Mouse (Mus musculus) ES-Bruce4 (cell line): ENCODE measurements around the gene Abcc8. TPM values are rescaled to one million over a fixed set of nuclear protein-coding genes. Genes with fewer than 3 reads are reported as not detected.

ENCODE experiments used
- H3K27ac ChIP-seq: 2 replicates; pipeline ENCODE4 v1.5.1; 2012; ENCODE audit warnings: low read length, inconsistent platforms; ENCODE audit not compliant: insufficient read depth
- H3K27me3 ChIP-seq: 2 replicates; pipeline ENCODE4 v1.6.1; 2012; ENCODE audit warnings: mild to moderate bottlenecking, low read length, inconsistent platforms; ENCODE audit not compliant: control insufficient read depth, poor library complexity, insufficient read depth, severe bottlenecking
- H3K36me3 ChIP-seq: 2 replicates; pipeline ENCODE4 v1.6.1; 2012; ENCODE audit warnings: inconsistent platforms, mild to moderate bottlenecking, low read length, moderate library complexity; ENCODE audit not compliant: control insufficient read depth, poor library complexity, insufficient read depth, severe bottlenecking
- H3K4me1 ChIP-seq: one replicate; pipeline ENCODE4 v1.8.1; 2011; ENCODE audit warnings: low read length; ENCODE audit not compliant: control insufficient read depth, insufficient read depth
- H3K4me3 ChIP-seq: 2 replicates; pipeline ENCODE4 v1.5.1; 2011; ENCODE audit warnings: low read depth, mild to moderate bottlenecking, low read length
- H3K9ac ChIP-seq: 2 replicates; pipeline ENCODE4 v1.6.1; 2012; ENCODE audit warnings: low read depth, mild to moderate bottlenecking, inconsistent platforms; ENCODE audit not compliant: poor library complexity, severe bottlenecking
- H3K9me3 ChIP-seq: replicated peaks from 2 replicates; pipeline ENCODE4 v1.6.1; 2012; ENCODE audit warnings: mild to moderate bottlenecking, low read length, inconsistent platforms; ENCODE audit not compliant: control insufficient read depth, poor library complexity, insufficient read depth, severe bottlenecking
- CTCF ChIP-seq: IDR thresholded peaks from one replicate; pipeline ENCODE4 v1.8.1; 2011; ENCODE audit warnings: low read depth, low read length
- EP300 ChIP-seq: IDR thresholded peaks from 2 replicates; pipeline ENCODE4 v1.6.1; 2011; ENCODE audit warnings: low read depth, low read length; ENCODE audit not compliant: insufficient read depth
- POLR2A ChIP-seq: IDR thresholded peaks from one replicate; pipeline ENCODE4 v1.8.1; 2011; ENCODE audit warnings: low read length; ENCODE audit not compliant: insufficient read depth
- polyA plus RNA-seq: library from polyadenylated mRNA; stranded (reverse); fragments of >200 nt; gene quantifications from 2 replicates; pipeline ENCODE4 v1.2.4, GENCODE M21; 2011; ENCODE audit warnings: low read depth; ENCODE audit not compliant: missing spikeins, insufficient read depth, insufficient read length

The Abcc8 gene
- polyA plus RNA-seq, 1 experiment, result 4.2 TPM

DNA sequence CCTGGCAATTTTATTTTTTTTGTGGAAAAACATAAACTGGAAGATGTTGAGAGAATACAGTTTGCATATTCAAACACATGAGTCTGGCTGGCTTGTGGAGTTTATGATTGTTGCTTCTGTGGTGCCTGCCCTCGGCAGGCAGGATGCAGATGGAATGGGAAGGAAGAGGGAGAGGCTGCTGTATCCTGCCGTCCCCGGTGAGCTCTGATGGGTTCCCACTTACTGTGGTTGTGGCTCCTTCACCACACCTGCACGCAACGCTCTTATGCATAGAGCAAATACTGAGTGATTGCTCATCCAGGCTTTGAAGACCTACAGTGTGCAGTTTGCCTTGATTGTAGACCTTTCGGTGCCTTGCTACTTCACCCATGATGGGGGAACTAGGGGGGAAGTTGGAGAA, 91.6 kb downstream of the Abcc8 start:
- H3K4me1 ChIP-seq, result peaks cover 3% of the 10 kb centered on the region
- no peak overlapping the region for H3K4me3 ChIP-seq
- peaks cover 4% of the 10 kb centered on the region; the same call in 1 of the 2 replicates for H3K36me3 ChIP-seq
- TF ChIP-seq CTCF (no peak), EP300 (no peak), POLR2A (no peak)
- H3K9ac ChIP-seq, result no peak overlapping the region
- H3K27me3 ChIP-seq, result no peaks in the 10 kb centered on the region
- H3K9me3 ChIP-seq, result no peaks in the 10 kb centered on the region
- no peak overlapping the region for H3K27ac ChIP-seq

DNA sequence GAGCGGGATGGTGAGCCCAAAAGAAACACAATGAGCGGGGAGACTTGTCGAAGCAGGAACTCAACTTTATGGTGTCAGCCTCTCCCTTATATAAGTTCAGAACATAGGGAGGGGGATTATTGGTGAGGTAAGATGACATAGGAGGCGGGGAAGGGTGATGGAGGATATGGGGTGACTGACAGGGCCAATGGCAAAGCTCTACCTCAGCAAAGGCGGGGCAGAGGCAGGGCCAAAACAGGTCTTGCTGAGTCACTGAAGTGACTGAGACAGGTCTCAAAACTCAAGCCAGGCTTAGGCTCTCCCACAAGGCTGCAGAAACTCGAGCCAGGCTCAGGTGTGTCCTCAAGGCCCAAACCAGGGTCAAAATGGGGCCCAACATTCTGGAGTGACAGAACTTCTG, 93.5 kb downstream of the Abcc8 start:
- H3K36me3 ChIP-seq, result peaks cover 9% of the 10 kb centered on the region
- peaks cover 3% of the 10 kb centered on the region for H3K4me1 ChIP-seq
- H3K27me3 ChIP-seq, result no peaks in the 10 kb centered on the region
- no peak for TF ChIP-seq CTCF
- TF ChIP-seq EP300, result no peak
- no peak for TF ChIP-seq POLR2A
- H3K9ac ChIP-seq, result no peak overlapping the region
- H3K27ac ChIP-seq, result 0 out of 2 replicates have a peak overlapping the region, but pooled peaks have one; percentile 4
- H3K4me3 ChIP-seq, result no peak overlapping the region
- H3K9me3 ChIP-seq, result no peaks in the 10 kb centered on the region

DNA sequence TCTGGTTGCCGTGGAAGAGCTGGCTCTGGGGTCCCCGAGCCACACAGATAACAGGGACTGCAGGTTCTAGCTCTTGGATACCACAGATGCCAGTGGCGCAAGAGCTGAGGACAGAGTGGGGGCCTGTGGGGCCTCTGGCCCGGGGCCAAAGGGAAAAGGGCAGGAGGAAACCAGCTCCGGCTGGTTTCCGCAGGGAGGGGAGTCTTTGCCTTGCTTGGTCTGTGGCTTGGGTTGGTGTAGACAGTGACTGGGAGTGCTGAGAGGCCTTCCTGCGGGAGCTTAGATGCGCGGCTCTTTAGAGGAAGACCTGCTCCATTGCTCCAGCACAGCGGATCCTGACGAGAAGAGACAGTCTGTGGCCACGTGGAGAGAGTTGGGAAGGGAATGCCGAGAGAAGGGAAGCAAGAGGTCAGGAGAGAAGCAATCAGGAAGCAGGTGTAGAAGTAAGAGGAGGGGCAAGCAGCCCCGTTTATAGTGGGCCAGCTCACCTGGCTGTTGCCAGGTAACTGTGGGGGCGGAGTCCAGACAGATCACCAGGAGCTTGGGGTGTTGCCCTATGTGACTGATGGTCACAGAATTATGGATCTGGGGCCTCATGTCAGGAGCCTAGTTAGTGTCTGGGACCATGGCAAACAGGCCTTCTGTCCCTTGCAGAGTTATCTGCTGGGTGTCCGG, 94.9 kb downstream of the Abcc8 start:
- Histone ChIP-seq H3K9me3 (no peaks in the 10 kb centered on the region), H3K27me3 (no peaks in the 10 kb centered on the region), H3K9ac (no peak overlapping the region), H3K36me3 (peaks cover 12% of the 10 kb centered on the region), H3K27ac (no peak overlapping the region), H3K4me1 (peaks cover 3% of the 10 kb centered on the region), H3K4me3 (no peak overlapping the region)
- TF ChIP-seq POLR2A (no peak), CTCF (no peak), EP300 (no peak)

GRCm38 (mm10) chr7:46084024-46084423, 95.8 kb downstream of the Abcc8 start:
- no peaks in the 10 kb centered on the region for H3K9me3 ChIP-seq
- no peak overlapping the region for H3K9ac ChIP-seq
- no peak overlapping the region for H3K4me3 ChIP-seq
- TF ChIP-seq EP300, result no peak
- TF ChIP-seq CTCF, result no peak
- TF ChIP-seq POLR2A, result no peak
- H3K36me3 ChIP-seq, result peaks cover 15% of the 10 kb centered on the region
- H3K4me1 ChIP-seq, result peaks cover 3% of the 10 kb centered on the region
- no peak overlapping the region for H3K27ac ChIP-seq
- H3K27me3 ChIP-seq, result no peaks in the 10 kb centered on the region

DNA sequence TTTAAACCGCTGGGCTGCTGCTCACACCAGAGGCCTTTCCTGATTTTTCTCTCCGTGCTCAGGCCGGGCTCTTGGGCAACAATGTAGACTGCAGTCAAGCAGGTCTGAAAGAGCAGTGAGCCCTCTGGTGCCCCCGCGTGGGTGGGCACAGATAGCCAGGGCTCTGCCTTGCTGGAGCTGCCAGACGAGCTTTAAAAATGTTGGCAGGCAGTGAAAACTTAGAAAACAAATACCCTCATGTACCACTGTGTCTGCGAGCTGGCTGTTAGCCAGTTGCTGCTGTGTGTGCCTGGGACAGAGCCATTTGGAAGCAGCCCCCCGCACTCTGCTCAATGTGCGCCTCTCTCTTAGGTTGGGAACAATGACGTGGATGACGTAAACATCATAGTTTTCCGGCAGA, 102.2 kb downstream of the Abcc8 start:
- H3K36me3 ChIP-seq, result peaks cover 28% of the 10 kb centered on the region
- no peak for TF ChIP-seq POLR2A
- no peak for TF ChIP-seq CTCF
- TF ChIP-seq EP300, result no peak
- no peaks in the 10 kb centered on the region for H3K9me3 ChIP-seq
- no peak overlapping the region for H3K4me3 ChIP-seq
- no peak overlapping the region for H3K9ac ChIP-seq
- H3K27ac ChIP-seq, result no peak overlapping the region
- no peaks in the 10 kb centered on the region for H3K27me3 ChIP-seq
- H3K4me1 ChIP-seq, result no peaks in the 10 kb centered on the region

- Histone ChIP-seq H3K9ac (no peak overlapping the region), H3K36me3 (peaks cover 30% of the 10 kb centered on the region), H3K9me3 (no peaks in the 10 kb centered on the region), H3K4me1 (no peaks in the 10 kb centered on the region), H3K4me3 (no peak overlapping the region), H3K27me3 (no peaks in the 10 kb centered on the region), H3K27ac (no peak overlapping the region)
- no peak for TF ChIP-seq EP300
Measured at GRCm38 (mm10) chr7:46076844-46077243, 103.0 kb downstream of the Abcc8 start.
